Mouse (Mus musculus) intestine, embryonic 14.5 days (tissue): ENCODE measurements at regions not wholly inside any gene's neighbourhood (a gene's known extent, or its start where the extent isn't known, plus 50 kb on each side); places are given as distances from the start of the nearest gene placed in this dataset.
A peak's percentile ranks its signal among the peaks of the same experiment; 100 is the strongest.

ENCODE experiments used
- ATAC-seq: fragments of 200-750 bp; cut with Nextera tagmentation; replicated peaks from 2 replicates; pipeline ENCODE4 v1.8.0; 2017; ENCODE audit warnings: low read depth, moderate number of reproducible peaks, moderate TSS enrichment, moderate library complexity; ENCODE audit not compliant: low FRiP score, low TSS enrichment
- DNase-seq: peaks from one replicate; pipeline ENCODE4 v3.0.0-alpha.2; 2018; ENCODE audit warnings: low spot score
- H3K27ac ChIP-seq: fragments of 300-500 bp; sonication (generic); 2 replicates; pipeline ENCODE4 v1.5.1; 2014; ENCODE audit warnings: low read depth, mild to moderate bottlenecking, control low read depth
- H3K27me3 ChIP-seq: fragments of 300-500 bp; sonication (generic); replicated peaks from 2 replicates; pipeline ENCODE4 v1.6.1; 2014; ENCODE audit warnings: low read length, control low read depth; ENCODE audit not compliant: control insufficient read depth, insufficient read depth
- H3K36me3 ChIP-seq: fragments of 300-500 bp; sonication (generic); 2 replicates; pipeline ENCODE4 v1.6.1; 2014; ENCODE audit warnings: low read length, control low read depth; ENCODE audit not compliant: control insufficient read depth, insufficient read depth
- H3K4me1 ChIP-seq: fragments of 300-500 bp; sonication (generic); replicated peaks from 2 replicates; pipeline ENCODE4 v1.6.1; 2014; ENCODE audit warnings: low read length, control low read depth, mixed read lengths; ENCODE audit not compliant: control insufficient read depth, insufficient read depth
- H3K4me2 ChIP-seq: fragments of 300-500 bp; sonication (generic); 2 replicates; pipeline ENCODE4 v1.6.1; 2014; ENCODE audit warnings: low read length
- H3K4me3 ChIP-seq: fragments of 300-500 bp; sonication (generic); 2 replicates; pipeline ENCODE4 v1.5.1; 2014; ENCODE audit warnings: low read depth, low read length, control low read depth, mixed read lengths
- H3K9ac ChIP-seq: fragments of 300-500 bp; sonication (generic); 2 replicates; pipeline ENCODE4 v1.6.1; 2014; ENCODE audit warnings: mild to moderate bottlenecking, low read length
- H3K9me3 ChIP-seq: fragments of 300-500 bp; sonication (generic); 2 replicates; pipeline ENCODE4 v1.6.1; 2016; ENCODE audit warnings: low read length, control low read depth; ENCODE audit not compliant: control insufficient read depth
- WGBS: fragments of 180-500 bp; shearing (Covaris S2); extraction: QIAGEN DNeasy Blood & Tissue Kit; methylation state at CpG from one replicate; pipeline ENCODE4 v1.1.7; 2014; 5-methylcytosine and 5-hydroxymethylcytosine counted together

DNA sequence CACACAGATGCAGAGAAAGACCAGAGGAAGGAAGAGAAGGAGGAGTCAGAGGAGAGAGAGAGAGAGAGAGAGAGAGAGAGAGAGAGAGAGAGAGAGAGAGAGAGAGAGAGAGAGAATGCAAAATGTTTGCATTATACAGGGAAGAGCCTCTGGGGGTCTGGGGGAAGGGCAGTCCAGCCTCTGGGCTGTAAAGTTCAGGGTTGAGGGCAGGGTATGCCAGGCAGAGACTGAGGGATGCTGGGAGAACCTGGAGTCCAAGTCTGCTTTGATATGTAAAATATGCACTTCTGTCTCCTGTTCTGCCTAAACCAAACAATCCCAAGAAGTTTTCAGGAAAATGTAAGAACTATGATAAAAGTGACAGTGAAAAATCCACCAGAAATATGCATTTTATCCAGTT, 538.6 kb upstream of the Sall1 start:
- no peaks in the 10 kb centered on the region for H3K9me3 ChIP-seq
- H3K4me2 ChIP-seq: no peak overlapping the region
- H3K4me1 ChIP-seq: no peaks in the 10 kb centered on the region
- no peaks in the 10 kb centered on the region for H3K36me3 ChIP-seq
- H3K9ac ChIP-seq: no peak overlapping the region
- no peaks in the 10 kb centered on the region for H3K27me3 ChIP-seq
- DNase-seq: no peak
- no peak overlapping the region for H3K27ac ChIP-seq
- H3K4me3 ChIP-seq: no peak overlapping the region
- ATAC-seq: no peak

DNA sequence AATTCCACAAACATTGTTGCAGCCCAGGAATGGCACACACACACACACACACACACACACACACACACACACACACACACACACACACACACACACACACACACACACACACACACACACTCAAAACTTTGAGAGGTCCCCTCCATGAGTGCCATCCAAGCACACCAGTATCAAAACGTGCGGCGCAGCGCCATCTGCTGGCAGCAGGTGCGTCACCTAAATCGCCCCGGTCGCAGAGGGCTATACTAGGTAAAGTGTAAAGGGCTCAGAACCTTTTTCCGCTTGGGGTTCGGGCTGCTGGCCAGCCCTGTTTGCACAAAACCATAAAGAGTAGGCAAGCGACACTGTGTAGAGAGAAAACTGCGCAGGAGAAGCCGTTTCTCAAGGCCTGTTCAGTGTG, 527.9 kb upstream of the Sall1 start:
- Histone ChIP-seq H3K9me3 (no peaks in the 10 kb centered on the region), H3K36me3 (no peaks in the 10 kb centered on the region), H3K27ac (no peak overlapping the region), H3K4me1 (no peaks in the 10 kb centered on the region), H3K9ac (no peak overlapping the region), H3K4me3 (no peak overlapping the region), H3K27me3 (no peaks in the 10 kb centered on the region), H3K4me2 (no peak overlapping the region)
- 4% methylated on average over 13 of the region's 13 CpGs for WGBS
- ATAC-seq: no peak
- peak; percentile 91 for DNase-seq

DNA sequence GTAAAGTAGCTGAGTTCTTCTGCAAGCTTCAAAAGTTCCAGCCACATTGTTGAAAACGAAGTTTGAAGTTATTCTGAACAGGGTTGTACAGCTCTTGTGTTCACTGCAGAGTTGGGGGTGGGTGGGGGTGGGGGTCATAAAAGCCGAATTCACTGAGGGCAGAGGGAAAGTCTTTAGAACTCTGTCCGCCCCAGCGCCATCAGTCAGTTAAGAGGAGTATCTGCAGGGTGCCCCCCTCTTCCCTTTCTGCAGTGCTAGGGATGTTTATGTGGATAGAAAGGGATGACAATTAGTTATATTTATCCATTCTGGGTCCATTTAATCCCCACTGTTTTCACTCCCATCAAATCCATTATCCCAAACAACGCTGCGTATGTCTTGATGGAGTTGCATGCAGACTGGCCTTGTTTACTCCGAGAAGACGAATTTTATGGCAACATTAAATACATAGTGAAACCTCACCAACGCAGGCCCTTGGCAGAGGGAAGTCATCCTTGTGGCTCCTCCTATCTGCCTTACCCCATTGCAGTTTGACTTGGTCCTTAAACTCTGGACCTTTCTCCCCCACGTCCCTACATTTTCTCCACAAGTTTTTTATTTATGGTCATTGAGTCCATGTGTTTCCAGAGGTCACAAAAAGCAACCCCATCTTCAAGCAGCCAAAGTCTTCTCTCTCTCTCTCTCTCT, 526.8 kb upstream of the Sall1 start:
- Histone ChIP-seq H3K27ac (no peak overlapping the region), H3K4me1 (no peaks in the 10 kb centered on the region)
- WGBS: 41% methylated on average over 10 of the region's 10 CpGs

DNA sequence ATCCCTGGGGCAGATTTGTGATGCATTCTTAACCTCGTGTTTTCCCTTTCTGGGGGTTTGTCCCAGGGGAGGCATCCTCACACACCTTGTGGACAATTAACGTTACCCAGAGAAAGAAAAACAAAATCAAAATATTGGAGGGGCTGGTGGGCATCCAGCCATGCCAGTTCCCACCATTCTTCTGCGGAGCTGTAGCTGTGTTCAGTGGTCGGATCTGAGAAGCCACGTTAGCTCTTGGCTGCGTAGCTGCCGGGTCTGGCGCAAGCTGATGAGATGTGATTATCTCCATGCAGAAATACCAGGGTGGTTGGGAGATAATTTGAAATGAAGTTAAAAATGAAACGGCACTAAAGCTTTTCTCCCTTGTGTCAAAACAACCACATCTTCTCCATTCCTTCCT, 525.4 kb upstream of the Sall1 start:
- 74% methylated on average over 9 of the region's 9 CpGs for WGBS
- H3K9me3 ChIP-seq: no peaks in the 10 kb centered on the region
- H3K27me3 ChIP-seq: no peaks in the 10 kb centered on the region
- no peak for DNase-seq
- no peaks in the 10 kb centered on the region for H3K36me3 ChIP-seq
- no peak overlapping the region for H3K9ac ChIP-seq
- no peak overlapping the region for H3K27ac ChIP-seq
- H3K4me3 ChIP-seq: no peak overlapping the region
- H3K4me1 ChIP-seq: no peaks in the 10 kb centered on the region
- no peak overlapping the region for H3K4me2 ChIP-seq
- no peak for ATAC-seq

More for the DNA sequence above, 526.8 kb upstream of the Sall1 start:
- Histone ChIP-seq H3K4me3 (no peak overlapping the region), H3K9me3 (no peaks in the 10 kb centered on the region), H3K4me2 (no peak overlapping the region), H3K27me3 (no peaks in the 10 kb centered on the region), H3K9ac (no peak overlapping the region), H3K36me3 (no peaks in the 10 kb centered on the region)
- ATAC-seq: no peak
- no peak for DNase-seq

GRCm38 (mm10) chr8:89568641-89569040, 524.7 kb upstream of the Sall1 start:
- H3K36me3 ChIP-seq: no peaks in the 10 kb centered on the region
- H3K27ac ChIP-seq: no peak overlapping the region
- H3K9ac ChIP-seq: no peak overlapping the region
- WGBS: 64% methylated on average over 7 of the region's 7 CpGs
- H3K4me3 ChIP-seq: no peak overlapping the region
- no peak overlapping the region for H3K4me2 ChIP-seq
- peaks cover 2% of the 10 kb centered on the region; the same call in 1 of the 2 replicates for H3K4me1 ChIP-seq
- no peaks in the 10 kb centered on the region for H3K9me3 ChIP-seq
- ATAC-seq (no peak), DNase-seq (no peak)
- no peaks in the 10 kb centered on the region for H3K27me3 ChIP-seq

DNA sequence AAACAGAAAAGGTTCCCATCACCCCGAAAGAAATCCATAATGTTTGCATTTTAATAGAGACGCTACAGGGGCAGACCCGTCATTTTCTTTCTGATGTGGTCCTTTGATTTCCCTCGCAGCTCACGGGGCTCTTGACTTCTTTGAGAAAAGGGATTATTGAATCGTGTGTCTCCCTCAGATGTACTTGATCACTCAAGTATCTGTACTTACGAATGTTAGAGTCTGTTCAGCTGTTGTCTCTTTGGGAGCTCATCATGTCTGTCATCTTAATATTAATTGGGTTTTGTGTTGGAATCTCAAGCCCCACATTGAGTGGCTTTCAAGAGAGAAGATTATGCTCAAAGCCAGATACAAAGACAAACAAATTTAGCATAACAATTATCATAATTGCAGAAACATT, 523.0 kb upstream of the Sall1 start:
- ATAC-seq (no peak), DNase-seq (no peak)
- no peak overlapping the region for H3K4me3 ChIP-seq
- H3K27me3 ChIP-seq: no peaks in the 10 kb centered on the region
- H3K4me1 ChIP-seq: peaks cover 6% of the 10 kb centered on the region; the same call in 1 of the 2 replicates
- WGBS: 63% methylated on average over 7 of the region's 7 CpGs
- H3K4me2 ChIP-seq: no peak overlapping the region
- no peak overlapping the region for H3K9ac ChIP-seq
- H3K27ac ChIP-seq: no peak overlapping the region
- H3K36me3 ChIP-seq: no peaks in the 10 kb centered on the region
- no peaks in the 10 kb centered on the region for H3K9me3 ChIP-seq

- WGBS: 38% methylated on average over 4 of the region's 4 CpGs
Observed at GRCm38 (mm10) chr8:89566461-89566860, 522.5 kb upstream of the Sall1 start.

DNA sequence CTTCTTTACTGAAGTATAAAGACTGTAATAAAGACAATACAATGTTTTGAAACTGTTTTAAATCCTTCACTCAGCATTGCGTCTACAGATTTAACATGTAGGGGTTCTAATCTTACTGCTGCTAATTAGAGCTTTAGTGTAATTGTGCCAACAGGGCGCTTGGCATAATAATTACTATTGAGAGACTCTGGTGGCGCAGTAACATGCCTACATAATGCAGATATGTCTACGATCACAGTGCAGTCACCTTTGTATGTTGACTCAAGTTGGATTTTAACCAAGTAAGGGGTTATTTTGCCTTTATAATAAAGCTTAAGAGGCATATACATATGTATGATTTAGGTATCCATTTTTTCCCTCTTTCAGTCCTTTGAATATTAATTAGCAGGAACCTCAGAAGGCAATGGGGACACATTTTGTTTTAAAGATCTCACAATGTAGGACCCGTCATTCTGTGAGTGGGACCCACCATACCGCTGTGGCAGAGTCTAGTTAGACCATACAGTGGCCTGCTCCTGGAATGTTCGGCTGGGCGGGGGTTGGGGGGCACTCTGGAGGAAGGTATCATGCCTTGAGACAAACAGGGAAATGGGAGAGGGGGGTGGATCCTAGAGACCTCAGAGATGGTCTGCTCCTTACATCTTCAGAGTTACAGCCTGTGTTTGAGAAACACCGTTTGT, 521.3 kb upstream of the Sall1 start:
- 78% methylated on average over 9 of the region's 9 CpGs for WGBS
- H3K27me3 ChIP-seq: no peaks in the 10 kb centered on the region
- no peak for ATAC-seq

More at GRCm38 (mm10) chr8:89566461-89566860, 522.5 kb upstream of the Sall1 start:
- H3K27ac ChIP-seq: no peak overlapping the region
- H3K4me3 ChIP-seq: no peak overlapping the region
- no peak for DNase-seq
- no peak overlapping the region for H3K9ac ChIP-seq
- no peaks in the 10 kb centered on the region for H3K27me3 ChIP-seq
- ATAC-seq: no peak
- peaks cover 6% of the 10 kb centered on the region; the same call in 1 of the 2 replicates for H3K4me1 ChIP-seq
- no peak overlapping the region for H3K4me2 ChIP-seq
- H3K36me3 ChIP-seq: no peaks in the 10 kb centered on the region
- H3K9me3 ChIP-seq: no peaks in the 10 kb centered on the region

DNA sequence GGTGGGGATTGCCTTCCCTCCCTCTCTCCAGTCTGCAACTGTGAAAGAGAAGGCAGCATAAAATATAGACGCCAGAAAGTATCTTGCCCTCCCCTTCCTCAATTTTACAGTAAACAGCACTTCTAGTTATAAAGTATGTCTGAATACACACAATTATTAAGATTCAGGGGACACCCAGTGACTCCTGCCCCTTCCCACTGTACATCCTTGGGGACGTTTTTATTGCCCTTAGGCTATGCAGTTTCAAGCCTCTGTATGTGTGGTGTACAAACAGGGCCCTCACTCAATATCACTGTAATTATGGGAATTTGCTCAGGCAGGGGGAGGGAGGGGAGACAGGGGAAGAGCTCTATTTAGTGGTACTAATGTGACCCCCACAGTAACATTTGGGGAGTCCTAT, 519.6 kb upstream of the Sall1 start:
- H3K9ac ChIP-seq: no peak overlapping the region
- no peaks in the 10 kb centered on the region for H3K36me3 ChIP-seq
- H3K4me1 ChIP-seq: peaks cover 6% of the 10 kb centered on the region; the same call in 1 of the 2 replicates
- no peak overlapping the region for H3K4me3 ChIP-seq
- ATAC-seq (no peak), DNase-seq (no peak)
- 29% methylated on average over 2 of the region's 2 CpGs for WGBS
- H3K9me3 ChIP-seq: no peaks in the 10 kb centered on the region
- no peaks in the 10 kb centered on the region for H3K27me3 ChIP-seq
- H3K27ac ChIP-seq: no peak overlapping the region
- H3K4me2 ChIP-seq: no peak overlapping the region

More for the DNA sequence above, 521.3 kb upstream of the Sall1 start:
- H3K4me1 ChIP-seq: peaks cover 6% of the 10 kb centered on the region; the same call in 1 of the 2 replicates
- no peaks in the 10 kb centered on the region for H3K36me3 ChIP-seq
- no peaks in the 10 kb centered on the region for H3K9me3 ChIP-seq
- H3K4me3 ChIP-seq: no peak overlapping the region
- DNase-seq: no peak
- no peak overlapping the region for H3K27ac ChIP-seq
- H3K9ac ChIP-seq: no peak overlapping the region
- no peak overlapping the region for H3K4me2 ChIP-seq
